Mouse (Mus musculus) C2C12 (cell line): ENCODE measurements around the gene Gtpbp1.

Source experiments
- CEBPB ChIP-seq: IDR thresholded peaks from one replicate; pipeline ENCODE4 v1.6.1; 2011; ENCODE audit warnings: low read depth, mild to moderate bottlenecking, control low read depth, moderate library complexity
- CTCF ChIP-seq: IDR thresholded peaks from one replicate; pipeline ENCODE4 v1.5.1; 2011; ENCODE audit not compliant: control insufficient read depth, insufficient read depth, insufficient read length
- MAX ChIP-seq: IDR thresholded peaks from one replicate; pipeline ENCODE4 v1.6.1; 2011; ENCODE audit warnings: mild to moderate bottlenecking, control low read depth
- USF1 ChIP-seq: IDR thresholded peaks from one replicate; pipeline ENCODE4 v1.6.1; 2011; ENCODE audit warnings: low read depth, mild to moderate bottlenecking, control low read depth, moderate library complexity

- TF ChIP-seq CTCF (peak; percentile 52), USF1 (no peak), MAX (peak; percentile 56), CEBPB (no peak)
Measured at GRCm38 (mm10) chr15:79657837-79658530, 32.7 kb upstream of the Gtpbp1 start.
